ENCODE assay signal across 8 mouse cellular contexts in the genomic region with DNA sequence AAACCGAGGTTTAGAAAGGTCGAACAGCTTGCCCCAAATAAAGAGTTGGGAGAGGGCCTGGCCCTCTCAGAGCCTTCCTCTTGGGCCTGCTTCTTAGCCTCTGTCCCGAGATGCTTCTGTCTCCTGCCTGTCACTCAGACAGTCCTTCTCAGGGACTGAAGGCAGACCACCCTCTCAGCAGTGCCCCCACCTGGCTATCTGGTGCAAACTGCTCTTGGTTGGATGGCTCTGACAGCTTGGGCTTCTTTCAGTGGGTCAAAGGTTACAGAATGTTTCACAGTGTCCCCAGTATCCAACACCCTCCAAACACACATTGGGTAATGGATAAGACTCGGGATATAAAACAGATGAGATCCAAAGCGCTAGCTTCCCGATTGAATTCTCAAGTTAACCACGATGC. TPM values are rescaled to one million over a fixed set of nuclear protein-coding genes. Genes with fewer than 3 reads are reported as not detected.
DNase-seq lines count a peak whose midpoint lies in the region; ATAC-seq and TF ChIP-seq lines count a peak whose summit lies in the region.
"Had no signal": no experiment of that assay in that cellular context is flagged by ENCODE, and none has a peak within 500 bp of the region (broad histone marks: within the 10 kb centered on the region; RNA-seq: fewer than 3 reads in every experiment).

No protein-coding gene starts in this region.

- 57% methylated on average over 7 of the region's 7 CpGs for WGBS in hindbrain, embryonic 10.5 days
- 69% methylated on average over 7 of the region's 7 CpGs for WGBS in hindbrain, embryonic 14.5 days
- WGBS in forebrain, embryonic 11.5 days = 67% methylated on average over 7 of the region's 7 CpGs

- TF ChIP-seq POLR2A in bone marrow macrophage, adult 2 months (IDR thresholded peaks at IDR 0.05; ENCODE audit: borderline replicate concordance, low read depth, low read length) = no peak

- H3K9ac ChIP-seq in hindbrain, embryonic 14.5 days = no peak overlapping the region
- H3K9ac ChIP-seq in forebrain, embryonic 11.5 days (ENCODE audit: low read length) = no peak overlapping the region
- H3K9ac ChIP-seq: lung, embryonic 15.5 days had no signal

- no peak overlapping the region for H3K4me2 ChIP-seq in hindbrain, embryonic 14.5 days (replicated peaks)
- H3K4me2 ChIP-seq in forebrain, embryonic 11.5 days (ENCODE audit: low read depth, low read length, severe bottlenecking) = no peak overlapping the region
- H3K4me2 ChIP-seq: lung, embryonic 15.5 days had no signal

- H3K9me3 ChIP-seq in hindbrain, embryonic 10.5 days = no peaks in the 10 kb centered on the region
- no peaks in the 10 kb centered on the region for H3K9me3 ChIP-seq in hindbrain, embryonic 14.5 days (ENCODE audit: control insufficient read depth, low read length)
- no peaks in the 10 kb centered on the region for H3K9me3 ChIP-seq in E14TG2a.4 (ENCODE audit: low read length)
- H3K9me3 ChIP-seq in forebrain, embryonic 11.5 days (ENCODE audit: control insufficient read depth, low read length) = no peaks in the 10 kb centered on the region
- H3K9me3 ChIP-seq: lung, embryonic 15.5 days had no signal

- 0 out of 2 replicates have a peak, but pooled peaks cover 10% of the 10 kb centered on the region for H3K4me1 ChIP-seq in hindbrain, embryonic 10.5 days (replicated peaks)
- no peaks in the 10 kb centered on the region for H3K4me1 ChIP-seq in hindbrain, embryonic 14.5 days (replicated peaks; ENCODE audit: control insufficient read depth, insufficient read depth, low read length)
- H3K4me1 ChIP-seq in E14TG2a.4 (replicated peaks; ENCODE audit: low read depth, low read length) = peaks cover 14% of the 10 kb centered on the region
- H3K4me1 ChIP-seq in bone marrow macrophage, adult 2 months (ENCODE audit: control insufficient read depth, insufficient read depth, low read length) = peaks cover 6% of the 10 kb centered on the region; the same call in 1 of the 2 replicates
- H3K4me1 ChIP-seq in forebrain, embryonic 11.5 days (replicated peaks; ENCODE audit: control insufficient read depth, insufficient read depth, low read length) = 0 out of 2 replicates have a peak, but pooled peaks cover 2% of the 10 kb centered on the region
- H3K4me1 ChIP-seq: lung, embryonic 15.5 days had no signal

- H3K4me3 ChIP-seq in hindbrain, embryonic 10.5 days = no peak overlapping the region
- no peak overlapping the region for H3K4me3 ChIP-seq in hindbrain, embryonic 14.5 days (replicated peaks; ENCODE audit: low read length)
- H3K4me3 ChIP-seq in E14TG2a.4 (replicated peaks; ENCODE audit: low read length) = no peak overlapping the region
- no peak overlapping the region for H3K4me3 ChIP-seq in bone marrow macrophage, adult 2 months (ENCODE audit: insufficient read depth, low read length)
- H3K4me3 ChIP-seq in forebrain, embryonic 11.5 days (ENCODE audit: low read depth, low read length) = no peak overlapping the region
- H3K4me3 ChIP-seq: lung, embryonic 15.5 days had no signal

- TF ChIP-seq CTCF in E14TG2a.4 (conservative IDR thresholded peaks at IDR 0.05; ENCODE audit: low read length) = peak; percentile 35
- 0 out of 2 replicates have a peak, but pooled peaks have one; percentile 8 for TF ChIP-seq CTCF in bone marrow macrophage, adult 2 months (IDR thresholded peaks at IDR 0.05; ENCODE audit: low read depth, low read length)

- no peak for ATAC-seq in hindbrain, embryonic 14.5 days (ENCODE audit: low FRiP score)
- no peak for ATAC-seq in forebrain, embryonic 11.5 days (replicated peaks; ENCODE audit: low FRiP score)

- no peaks in the 10 kb centered on the region for H3K36me3 ChIP-seq in hindbrain, embryonic 10.5 days
- no peaks in the 10 kb centered on the region for H3K36me3 ChIP-seq in hindbrain, embryonic 14.5 days (replicated peaks; ENCODE audit: control insufficient read depth, insufficient read depth)
- H3K36me3 ChIP-seq in E14TG2a.4 (ENCODE audit: insufficient read depth, low read length) = no peaks in the 10 kb centered on the region
- no peaks in the 10 kb centered on the region for H3K36me3 ChIP-seq in forebrain, embryonic 11.5 days (ENCODE audit: control insufficient read depth, insufficient read depth, low read length)
- H3K36me3 ChIP-seq: lung, embryonic 15.5 days had no signal

- no peak overlapping the region for H3K27ac ChIP-seq in hindbrain, embryonic 10.5 days
- H3K27ac ChIP-seq in hindbrain, embryonic 14.5 days = no peak overlapping the region
- no peak overlapping the region for H3K27ac ChIP-seq in bone marrow macrophage, adult 2 months (ENCODE audit: insufficient read depth, low read depth, low read length)
- no peak overlapping the region for H3K27ac ChIP-seq in forebrain, embryonic 11.5 days (ENCODE audit: low read depth, low read length)
- H3K27ac ChIP-seq: lung, embryonic 15.5 days had no signal

- no peaks in the 10 kb centered on the region for H3K27me3 ChIP-seq in hindbrain, embryonic 10.5 days (ENCODE audit: insufficient read depth, poor library complexity, severe bottlenecking)
- H3K27me3 ChIP-seq in hindbrain, embryonic 14.5 days (ENCODE audit: control insufficient read depth, insufficient read depth, low read length) = no peaks in the 10 kb centered on the region
- peaks cover 19% of the 10 kb centered on the region for H3K27me3 ChIP-seq in E14TG2a.4 (ENCODE audit: insufficient read depth, low read length)
- no peaks in the 10 kb centered on the region for H3K27me3 ChIP-seq in forebrain, embryonic 11.5 days (ENCODE audit: control insufficient read depth, insufficient read depth, low read length)
- H3K27me3 ChIP-seq: lung, embryonic 15.5 days had no signal

- DNase-seq in hindbrain, embryonic 10.5 days (ENCODE audit: low spot score) = peak; percentile 35
- no peak for DNase-seq in hindbrain, embryonic 14.5 days (ENCODE audit: low spot score)
- peak; percentile 58 for DNase-seq in lung, postnatal 14 days
- no peak for DNase-seq in right cerebral cortex, postnatal 4 days
- no peak for DNase-seq in forebrain, embryonic 11.5 days (ENCODE audit: low spot score)

RNA-seq across cellular contexts. Expression of gene Adrb1, which starts 23.1 kb away (rescaled TPM):
- polyA plus RNA-seq in hindbrain, embryonic 10.5 days (2016; fragmentation: Nextera tagmentation; extraction: Ambion mirVana) = 0.09 and 0.21 TPM in 2 replicates
- polyA plus RNA-seq in hindbrain, embryonic 14.5 days (2014; fragmentation: Nextera tagmentation; extraction: Ambion mirVana) = 1.4 and 1.8 TPM in 2 replicates
- not detected in 2 replicates for polyA plus RNA-seq in bone marrow macrophage, adult 2 months (2012; ENCODE audit: insufficient read depth, insufficient read length, missing spikeins)
- polyA plus RNA-seq in forebrain, embryonic 11.5 days (2014; fragmentation: Nextera tagmentation; extraction: Ambion mirVana) = 0.17 and 0.23 TPM in 2 replicates

Comparison
In these comparisons a context has a peak if more than half of its experiments do, and no peak if none do; other contexts are left out.
1. DNase-seq: peak in hindbrain, embryonic 10.5 days (single experiment) and lung, postnatal 14 days (single experiment); none in hindbrain, embryonic 14.5 days (single experiment), right cerebral cortex, postnatal 4 days (single experiment) and forebrain, embryonic 11.5 days (single experiment).